Mouse (Mus musculus) liver, embryonic 12.5 days (tissue): ENCODE results near the gene Cyth3. TPM values are rescaled to one million over a fixed set of nuclear protein-coding genes. Genes with fewer than 3 reads are reported as not detected.
A peak's percentile ranks its signal among the peaks of the same experiment; 100 is the strongest.

Source experiments
- ATAC-seq: fragments of 200-750 bp; cut with Nextera tagmentation; 2 replicates; pipeline ENCODE4 v1.8.0; 2017; ENCODE audit warnings: moderate number of reproducible peaks, mild to moderate bottlenecking, moderate library complexity
- H3K27ac ChIP-seq: fragments of 300-500 bp; sonication (generic); 2 replicates; pipeline ENCODE4 v1.5.1; 2016; ENCODE audit warnings: mild to moderate bottlenecking
- H3K27me3 ChIP-seq: fragments of 300-500 bp; sonication (generic); replicated peaks from 2 replicates; pipeline ENCODE4 v1.6.1; 2016; ENCODE audit warnings: mild to moderate bottlenecking, moderate library complexity
- H3K36me3 ChIP-seq: fragments of 300-500 bp; sonication (generic); 2 replicates; pipeline ENCODE4 v1.6.1; 2016; ENCODE audit warnings: mild to moderate bottlenecking, moderate library complexity
- H3K4me1 ChIP-seq: fragments of 300-500 bp; sonication (generic); 2 replicates; pipeline ENCODE4 v1.6.1; 2016
- H3K4me2 ChIP-seq: fragments of 300-500 bp; sonication (generic); 2 replicates; pipeline ENCODE4 v1.6.1; 2016; ENCODE audit warnings: mild to moderate bottlenecking, moderate library complexity
- H3K4me3 ChIP-seq: fragments of 300-500 bp; sonication (generic); 2 replicates; pipeline ENCODE4 v1.5.1; 2016; ENCODE audit warnings: mild to moderate bottlenecking, moderate library complexity
- H3K9ac ChIP-seq: fragments of 300-500 bp; sonication (generic); 2 replicates; pipeline ENCODE4 v1.6.1; 2016; ENCODE audit warnings: mild to moderate bottlenecking, moderate library complexity
- H3K9me3 ChIP-seq: fragments of 300-500 bp; sonication (generic); replicated peaks from 2 replicates; pipeline ENCODE4 v1.6.1; 2016; ENCODE audit warnings: mild to moderate bottlenecking, moderate library complexity
- WGBS: fragments of 180-500 bp; shearing (Covaris S2); methylation state at CpG from one replicate; pipeline ENCODE4 v1.1.7; 2016; ENCODE audit not compliant: insufficient replicate concordance; 5-methylcytosine and 5-hydroxymethylcytosine counted together
- polyA plus RNA-seq: library from polyadenylated mRNA; unstranded; fragments of >200 nt; fragmentation: Nextera tagmentation; extraction: Ambion mirVana; gene quantifications from 2 replicates; pipeline ENCODE4 v1.2.1, GENCODE M21; 2016

Cyth3 gene
- polyA plus RNA-seq, 1 experiment from 2014 or later = 46.0 TPM

DNA sequence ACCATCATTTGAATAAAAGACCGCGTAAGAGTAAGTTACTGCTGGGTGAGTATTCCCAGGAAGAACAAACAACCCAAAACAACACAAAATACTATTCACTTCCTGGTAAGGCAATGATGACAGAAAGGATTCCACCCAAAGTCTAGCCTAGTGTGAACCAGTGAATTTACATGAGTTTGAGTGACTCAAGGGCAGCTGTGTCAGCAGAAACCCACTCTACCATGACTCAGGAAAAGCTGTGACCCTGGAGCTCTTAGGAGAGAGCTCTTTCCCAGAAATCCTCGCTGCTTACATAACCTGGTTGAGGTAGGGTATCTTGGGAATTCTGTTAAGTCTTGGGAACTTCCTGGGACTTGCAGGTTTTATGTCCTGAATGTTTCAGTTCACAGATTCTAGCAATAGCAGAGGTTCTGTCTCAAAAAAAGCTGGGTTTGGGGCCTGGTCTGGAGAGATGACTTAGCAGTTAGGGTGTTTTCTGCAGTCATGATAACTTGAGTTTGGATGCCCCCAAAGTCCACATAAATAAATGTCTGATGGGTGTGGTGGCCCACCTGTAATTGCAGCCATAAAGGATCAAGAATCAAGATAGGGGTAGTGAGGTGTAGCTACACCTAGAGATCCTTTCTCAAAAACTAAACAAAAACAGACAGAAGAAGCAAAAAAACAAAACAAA lies 5.5 kb upstream of the Cyth3 start:
- 81% methylated on average over 3 of the region's 3 CpGs for WGBS
- ATAC-seq = peak; percentile 69; the same call in 1 of the 2 replicates

DNA sequence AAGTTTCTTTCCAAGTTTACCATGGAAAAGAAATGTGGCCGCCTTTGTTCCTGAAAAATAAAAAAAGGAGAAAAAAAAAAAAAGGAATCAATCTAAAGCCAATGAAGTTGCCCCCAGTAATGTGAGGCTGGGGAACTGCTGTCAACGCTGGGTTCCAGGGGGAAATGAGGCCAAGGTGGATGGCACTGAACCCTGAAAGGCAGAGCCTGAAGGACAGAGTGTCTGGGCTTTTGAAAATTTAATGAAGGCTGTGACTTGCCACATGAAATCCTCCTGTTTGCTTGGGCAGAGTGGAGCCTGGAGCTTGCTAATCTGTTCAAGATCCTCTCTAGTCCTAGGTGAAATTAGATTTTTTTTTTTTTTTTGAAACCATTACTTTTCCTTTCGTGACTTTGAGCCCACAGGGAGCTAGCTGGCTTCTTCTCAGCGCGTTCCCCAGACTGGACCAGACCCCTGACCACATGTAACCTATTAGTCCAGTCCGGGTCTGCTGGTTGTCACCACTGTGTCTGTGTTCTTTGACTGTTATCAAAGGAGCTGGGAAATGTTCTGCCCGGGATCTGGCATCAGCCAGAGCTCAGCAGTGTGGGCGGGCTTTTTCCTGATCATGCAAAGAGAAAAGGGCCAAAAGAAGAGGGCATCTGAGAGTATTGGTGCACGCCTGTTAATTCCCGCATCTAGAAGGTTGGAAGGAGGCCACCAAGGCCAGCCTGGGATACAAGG lies 4.6 kb upstream of the Cyth3 start:
- Histone ChIP-seq H3K36me3 (no peaks in the 10 kb centered on the region), H3K27ac (peak overlapping the region; percentile 32; the same call in 1 of the 2 replicates), H3K9ac (no peak overlapping the region; the same call in 1 of the 2 replicates), H3K4me1 (peaks cover 47% of the 10 kb centered on the region), H3K4me3 (no peak overlapping the region), H3K9me3 (no peaks in the 10 kb centered on the region), H3K4me2 (no peak overlapping the region), H3K27me3 (no peaks in the 10 kb centered on the region)
- 62% methylated on average over 10 of the region's 10 CpGs for WGBS
- ATAC-seq = no peak

More for the DNA sequence above, 5.5 kb upstream of the Cyth3 start:
- Histone ChIP-seq H3K36me3 (no peaks in the 10 kb centered on the region), H3K4me1 (peaks cover 43% of the 10 kb centered on the region), H3K27ac (peak overlapping the region; percentile 10; the same call in 1 of the 2 replicates), H3K4me3 (no peak overlapping the region), H3K9ac (no peak overlapping the region), H3K4me2 (no peak overlapping the region), H3K9me3 (no peaks in the 10 kb centered on the region), H3K27me3 (no peaks in the 10 kb centered on the region)

DNA sequence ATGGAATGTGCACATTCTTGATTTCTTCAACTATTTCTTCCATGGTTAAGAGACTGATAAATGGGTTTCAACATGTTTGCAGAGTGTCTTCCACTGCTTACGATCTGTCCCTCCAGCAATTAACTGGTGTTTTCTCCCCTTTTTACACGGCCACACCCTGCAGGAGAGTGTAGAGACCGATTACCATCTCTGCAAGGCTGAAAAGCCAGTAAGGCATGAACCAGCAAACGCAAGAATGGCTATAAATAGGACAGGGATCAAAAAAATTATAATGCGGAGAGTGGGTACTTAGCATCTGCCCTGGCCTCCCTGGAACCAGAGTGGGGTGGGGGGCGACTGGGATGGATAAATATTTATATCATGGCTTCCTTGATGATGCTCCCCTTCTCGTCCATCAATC lies 3.7 kb upstream of the Cyth3 start:
- WGBS = 26% methylated on average over 7 of the region's 7 CpGs
- no peaks in the 10 kb centered on the region for H3K36me3 ChIP-seq
- H3K4me2 ChIP-seq = peak overlapping the region; percentile 38
- H3K9ac ChIP-seq = no peak overlapping the region
- no peaks in the 10 kb centered on the region for H3K9me3 ChIP-seq
- H3K27me3 ChIP-seq = no peaks in the 10 kb centered on the region
- ATAC-seq = no peak
- H3K4me1 ChIP-seq = peaks cover 55% of the 10 kb centered on the region
- H3K27ac ChIP-seq = 0 out of 2 replicates have a peak overlapping the region, but pooled peaks have one; percentile 16
- no peak overlapping the region for H3K4me3 ChIP-seq

DNA sequence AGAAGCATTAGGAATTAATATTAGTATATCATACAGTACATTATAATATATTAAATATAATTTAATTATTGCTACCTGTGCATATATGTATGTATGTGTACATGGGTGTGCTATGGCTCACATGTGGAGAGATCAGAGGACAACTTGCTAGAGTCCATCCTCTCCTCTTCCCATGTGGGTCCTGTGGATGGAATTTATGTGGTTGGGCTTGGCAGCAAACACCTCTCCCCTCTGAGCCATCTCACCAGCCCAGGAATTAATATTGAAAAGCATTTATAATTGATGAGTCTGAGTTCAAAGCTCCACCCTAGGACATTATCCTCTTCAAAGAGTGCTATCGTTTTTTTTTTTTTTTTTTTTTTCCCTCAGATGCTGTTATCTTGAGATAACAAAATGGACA lies 2.1 kb upstream of the Cyth3 start:
- no peak for ATAC-seq
- H3K4me1 ChIP-seq = peaks cover 69% of the 10 kb centered on the region
- no peak overlapping the region for H3K4me3 ChIP-seq
- no peaks in the 10 kb centered on the region for H3K9me3 ChIP-seq
- H3K4me2 ChIP-seq = no peak overlapping the region
- H3K36me3 ChIP-seq = no peaks in the 10 kb centered on the region
- H3K9ac ChIP-seq = no peak overlapping the region
- no peak overlapping the region for H3K27ac ChIP-seq
- H3K27me3 ChIP-seq = no peaks in the 10 kb centered on the region
- 7% methylated on average over 1 of the region's 1 CpGs for WGBS

DNA sequence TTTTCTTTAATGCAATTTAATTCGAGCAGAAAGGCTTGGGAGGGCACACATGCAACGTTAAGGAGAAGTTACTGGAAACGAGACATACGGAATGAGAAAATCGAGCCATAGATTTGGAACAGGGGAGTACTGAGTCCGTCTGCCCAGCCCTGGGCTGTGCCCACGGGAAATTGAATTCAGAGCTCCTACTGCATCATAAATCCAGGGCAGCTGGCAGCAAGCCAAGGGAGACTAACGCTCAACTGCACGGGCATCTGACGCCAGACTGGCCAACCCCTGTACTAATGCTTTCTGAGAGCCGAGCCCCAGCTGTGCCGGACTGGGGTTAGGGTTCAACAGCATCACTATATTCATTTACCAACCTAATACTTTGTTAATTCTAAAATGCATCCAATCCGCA lies 1.3 kb upstream of the Cyth3 start:
- H3K4me2 ChIP-seq = no peak overlapping the region
- no peaks in the 10 kb centered on the region for H3K9me3 ChIP-seq
- no peaks in the 10 kb centered on the region for H3K36me3 ChIP-seq
- H3K27ac ChIP-seq = no peak overlapping the region
- no peak for ATAC-seq
- peaks cover 76% of the 10 kb centered on the region for H3K4me1 ChIP-seq
- no peak overlapping the region for H3K9ac ChIP-seq
- 64% methylated on average over 13 of the region's 13 CpGs for WGBS
- no peaks in the 10 kb centered on the region for H3K27me3 ChIP-seq
- H3K4me3 ChIP-seq = no peak overlapping the region

DNA sequence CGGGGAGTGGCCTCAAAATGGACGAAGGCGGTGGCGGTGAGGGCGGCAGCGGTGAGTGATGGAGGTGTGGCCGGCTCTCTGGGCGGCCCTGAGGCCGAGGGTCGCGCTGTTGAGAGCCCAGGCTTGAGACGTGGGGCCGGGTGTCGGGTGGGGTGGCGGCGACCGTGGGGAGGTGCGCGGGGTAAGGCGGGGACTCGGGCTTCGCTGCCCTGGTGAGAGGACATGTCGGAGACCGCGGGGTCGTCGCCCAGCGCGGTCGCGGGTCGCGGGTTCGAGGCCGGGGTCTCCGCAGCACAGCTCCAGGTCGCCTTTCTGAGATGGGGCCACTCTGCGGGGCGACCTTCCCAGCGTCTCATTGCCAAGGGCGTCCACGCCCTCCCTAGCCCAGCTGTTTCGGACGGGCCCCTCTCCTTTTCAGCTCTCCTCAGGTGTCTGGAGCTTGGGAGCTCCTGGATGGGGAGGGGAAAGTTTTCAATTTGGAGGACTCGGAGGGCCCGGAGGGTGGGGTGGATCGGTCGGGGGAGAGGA lies 440 bp downstream of the Cyth3 start:
- Histone ChIP-seq H3K27me3 (no peaks in the 10 kb centered on the region), H3K4me1 (peaks cover 84% of the 10 kb centered on the region), H3K9ac (peak overlapping the region; percentile 100), H3K27ac (peak overlapping the region; percentile 96), H3K4me2 (peak overlapping the region; percentile 90), H3K9me3 (no peaks in the 10 kb centered on the region), H3K36me3 (0 out of 2 replicates have a peak, but pooled peaks cover 3% of the 10 kb centered on the region), H3K4me3 (peak overlapping the region; percentile 99)
- WGBS = under 1% methylated on average over 46 of the region's 48 CpGs
- peak; percentile 33 for ATAC-seq

DNA sequence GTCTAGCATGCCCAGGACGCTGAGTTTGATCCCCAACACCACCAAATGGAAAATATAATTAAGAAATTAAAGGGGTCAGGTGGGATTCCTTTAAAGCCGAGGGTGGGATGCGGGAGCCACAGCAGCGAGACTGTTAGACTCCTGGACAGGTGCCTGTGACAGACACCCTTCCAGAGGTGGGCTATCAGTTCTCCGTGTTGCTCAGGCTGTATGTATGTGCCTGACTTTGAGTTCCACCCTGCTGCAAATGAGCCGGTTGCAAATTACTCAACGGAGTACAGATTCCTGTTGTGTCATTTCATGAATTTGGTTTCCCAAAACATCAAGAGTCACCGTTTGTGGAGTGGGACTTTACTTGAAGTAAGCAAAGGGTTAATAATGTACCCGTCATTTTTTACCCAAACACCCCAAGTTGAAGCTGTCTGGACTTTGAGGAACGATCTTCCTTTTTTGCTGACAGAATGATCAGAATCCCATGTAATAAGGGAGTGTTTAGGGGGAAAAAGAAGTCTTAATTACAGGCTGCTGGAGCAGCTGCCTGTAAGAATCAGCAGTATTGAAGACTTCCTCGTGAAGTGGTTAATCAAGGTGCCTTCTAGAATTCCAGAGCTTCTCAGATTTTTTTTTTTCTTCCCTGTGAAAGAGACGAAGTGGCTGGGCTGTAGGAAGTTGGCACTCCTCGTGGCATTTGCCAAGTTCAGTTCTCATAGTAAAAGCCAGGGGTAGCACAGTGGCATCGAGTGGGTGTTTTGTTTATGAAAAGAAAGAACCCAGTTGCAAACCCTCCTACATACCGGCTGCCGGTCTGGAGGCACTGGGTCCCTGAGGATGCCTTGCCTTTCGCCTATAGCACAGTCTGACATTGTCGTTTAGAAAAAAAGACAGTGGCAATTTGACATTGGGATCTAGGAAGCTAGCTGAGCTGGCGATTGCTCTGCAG lies 1.4 kb downstream of the Cyth3 start:
- peak overlapping the region; percentile 99 for H3K4me3 ChIP-seq
- no peaks in the 10 kb centered on the region for H3K9me3 ChIP-seq
- 31% methylated on average over 19 of the region's 19 CpGs for WGBS
- H3K9ac ChIP-seq = peak overlapping the region; percentile 100
- H3K27ac ChIP-seq = peak overlapping the region; percentile 96
- H3K36me3 ChIP-seq = peaks cover 7% of the 10 kb centered on the region
- H3K4me2 ChIP-seq = peak overlapping the region; percentile 90
- peaks cover 84% of the 10 kb centered on the region for H3K4me1 ChIP-seq
- H3K27me3 ChIP-seq = no peaks in the 10 kb centered on the region
- ATAC-seq = no peak

DNA sequence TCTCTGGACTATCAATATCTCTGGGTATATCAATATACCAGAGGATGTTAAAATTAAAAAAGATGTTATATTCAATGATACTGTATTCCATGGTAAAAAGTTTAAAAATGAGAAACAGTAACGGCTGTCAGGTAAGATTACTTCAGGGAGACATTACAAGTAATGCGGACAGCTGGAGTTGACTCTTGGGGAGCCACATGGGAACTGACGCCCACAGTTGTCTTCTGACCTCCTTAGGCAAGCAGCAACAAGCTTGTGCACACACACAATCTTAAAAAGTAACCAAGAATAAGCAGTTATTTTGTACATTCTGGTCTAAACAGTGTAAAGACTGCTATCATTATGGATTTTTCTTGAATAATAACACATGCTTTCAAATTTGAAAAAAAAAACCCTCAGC lies 2.2 kb downstream of the Cyth3 start:
- Histone ChIP-seq H3K4me3 (peak overlapping the region; percentile 99; the same call in 1 of the 2 replicates), H3K36me3 (peaks cover 12% of the 10 kb centered on the region), H3K27ac (peak overlapping the region; percentile 96), H3K4me2 (peak overlapping the region; percentile 90), H3K4me1 (peaks cover 82% of the 10 kb centered on the region), H3K9ac (peak overlapping the region; percentile 100), H3K9me3 (no peaks in the 10 kb centered on the region), H3K27me3 (no peaks in the 10 kb centered on the region)
- no peak for ATAC-seq
- WGBS = 55% methylated on average over 3 of the region's 3 CpGs

DNA sequence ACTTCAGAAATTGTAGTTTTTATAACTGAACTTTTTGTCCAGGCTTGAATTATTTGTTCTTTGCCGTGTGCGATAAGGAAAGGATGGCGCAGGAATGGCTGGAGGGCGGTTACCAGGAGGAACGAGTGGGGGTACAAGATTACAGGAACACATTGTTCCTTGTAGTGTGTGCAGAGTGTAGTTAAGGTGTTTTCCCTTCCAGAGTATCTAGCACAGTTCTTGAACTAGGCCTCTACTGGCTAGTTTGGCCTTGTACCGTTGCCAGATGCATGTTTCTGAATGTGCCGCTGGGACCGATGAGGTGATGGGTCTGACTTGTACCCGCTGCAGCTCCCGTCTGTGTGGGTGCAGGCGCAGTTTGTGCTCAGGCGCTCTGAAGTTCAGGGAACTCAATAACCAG lies 3.2 kb downstream of the Cyth3 start:
- Histone ChIP-seq H3K9me3 (no peaks in the 10 kb centered on the region), H3K4me2 (peak overlapping the region; percentile 90), H3K27ac (peak overlapping the region; percentile 99), H3K4me1 (peaks cover 88% of the 10 kb centered on the region), H3K27me3 (no peaks in the 10 kb centered on the region), H3K36me3 (peaks cover 23% of the 10 kb centered on the region), H3K9ac (peak overlapping the region; percentile 86), H3K4me3 (peak overlapping the region; percentile 60)
- ATAC-seq = peak; percentile 85
- 24% methylated on average over 12 of the region's 12 CpGs for WGBS

DNA sequence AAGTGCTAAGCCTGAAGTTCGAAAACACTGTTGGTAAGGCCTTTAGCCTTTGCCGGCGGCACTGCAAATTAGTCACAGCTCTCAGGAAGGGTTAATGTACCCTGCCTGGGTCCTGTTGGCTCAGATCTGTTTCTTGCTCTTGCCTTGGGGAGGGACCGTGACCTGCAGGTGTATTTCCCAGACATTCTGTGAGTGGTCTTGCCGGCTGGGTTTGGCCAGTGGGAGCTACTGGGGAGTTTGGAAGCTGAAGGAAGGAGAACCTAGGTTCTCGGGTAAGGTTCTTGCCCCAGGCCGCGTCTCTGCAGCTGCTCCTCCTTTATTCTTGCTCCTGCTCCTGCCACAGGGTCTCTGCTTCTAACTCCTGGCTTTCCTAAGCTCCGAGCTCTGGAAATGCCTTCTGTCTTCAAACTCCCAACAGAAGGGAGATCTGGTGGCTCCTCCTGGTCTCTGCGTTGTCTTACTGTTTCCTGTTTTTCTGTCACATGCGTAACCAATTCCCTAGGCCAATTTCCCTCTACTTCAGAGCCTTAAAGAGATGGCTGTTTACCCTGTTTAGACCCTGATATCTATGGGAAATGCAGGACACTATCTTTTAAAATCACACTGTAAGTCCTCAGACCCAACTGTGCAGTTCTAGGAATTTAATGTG lies 3.8 kb downstream of the Cyth3 start:
- H3K9ac ChIP-seq = peak overlapping the region; percentile 86
- peaks cover 28% of the 10 kb centered on the region for H3K36me3 ChIP-seq
- peak; percentile 2 for ATAC-seq
- H3K27ac ChIP-seq = peak overlapping the region; percentile 99
- H3K4me2 ChIP-seq = peak overlapping the region; percentile 90
- peaks cover 88% of the 10 kb centered on the region for H3K4me1 ChIP-seq
- 32% methylated on average over 11 of the region's 11 CpGs for WGBS
- H3K9me3 ChIP-seq = no peaks in the 10 kb centered on the region
- no peaks in the 10 kb centered on the region for H3K27me3 ChIP-seq
- peak overlapping the region; percentile 60 for H3K4me3 ChIP-seq

DNA sequence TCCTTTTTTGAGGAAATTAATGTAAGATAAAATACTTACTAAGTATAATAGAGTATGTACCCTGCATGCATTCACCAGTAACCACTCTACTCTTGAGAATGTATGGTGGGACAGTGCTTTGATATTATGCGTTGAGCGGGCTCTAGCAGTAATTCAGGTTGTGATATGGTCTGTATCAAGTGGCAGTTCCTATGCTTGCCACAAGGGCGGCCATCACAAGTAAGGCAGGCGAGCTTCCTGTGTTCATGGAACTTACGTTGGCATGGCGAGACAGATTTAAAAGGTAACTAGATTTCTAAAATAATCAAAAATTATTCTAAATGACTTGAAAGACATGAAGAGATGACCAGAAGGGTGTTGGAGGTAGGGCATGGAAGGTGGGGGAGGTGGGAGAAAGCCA lies 5.3 kb downstream of the Cyth3 start:
- WGBS = 90% methylated on average over 6 of the region's 6 CpGs
- peak overlapping the region; percentile 36; the same call in 1 of the 2 replicates for H3K27ac ChIP-seq
- H3K4me1 ChIP-seq = peaks cover 91% of the 10 kb centered on the region
- no peak overlapping the region for H3K9ac ChIP-seq
- no peak for ATAC-seq
- no peak overlapping the region for H3K4me3 ChIP-seq
- peaks cover 28% of the 10 kb centered on the region for H3K36me3 ChIP-seq
- H3K9me3 ChIP-seq = no peaks in the 10 kb centered on the region
- no peaks in the 10 kb centered on the region for H3K27me3 ChIP-seq
- peak overlapping the region; percentile 15 for H3K4me2 ChIP-seq
